Mouse (Mus musculus) thymus, postnatal 14 days (tissue): ENCODE data around the gene Sap18b.
"Not testable (repeated sequence)": the region's sequence is repeated elsewhere in the genome, so short reads cannot be mapped to it uniquely, and the experiment has no call there.

Experiments used
- DNase-seq: peaks from one replicate; pipeline ENCODE4 v3.0.0; 2021

Gene Sap18b

GRCm38 (mm10) chr8:95822699-95823098 is 2.4 kb upstream of the Sap18b start:
- no peak for DNase-seq

- DNase-seq, result no peak
Measured at GRCm38 (mm10) chr8:95830144-95830543, 5.0 kb downstream of the Sap18b start.

- peak; percentile 82 for DNase-seq
Measured at GRCm38 (mm10) chr8:95832603-95833434, 7.7 kb downstream of the Sap18b start.

- no peak for DNase-seq
Measured at GRCm38 (mm10) chr8:95833435-95833984, 8.4 kb downstream of the Sap18b start.

- DNase-seq, result no peak
Measured at GRCm38 (mm10) chr8:95835891-95836290, 10.7 kb downstream of the Sap18b start.

GRCm38 (mm10) chr8:95837266-95837665 is 12.1 kb downstream of the Sap18b start:
- DNase-seq, result no peak

GRCm38 (mm10) chr8:95839289-95839688 is 14.1 kb downstream of the Sap18b start:
- no peak for DNase-seq

- no peak for DNase-seq
Measured at GRCm38 (mm10) chr8:95841436-95841835, 16.3 kb downstream of the Sap18b start.

GRCm38 (mm10) chr8:95843968-95844367 is 18.8 kb downstream of the Sap18b start:
- no peak for DNase-seq

- DNase-seq, result no peak
Measured at GRCm38 (mm10) chr8:95845026-95845425, 19.9 kb downstream of the Sap18b start.

- DNase-seq, result no peak
Measured at GRCm38 (mm10) chr8:95848061-95848551, 23.0 kb downstream of the Sap18b start.

GRCm38 (mm10) chr8:95848734-95849464 is 23.8 kb downstream of the Sap18b start:
- DNase-seq, result no peak

- DNase-seq, result no peak
Measured at GRCm38 (mm10) chr8:95850326-95850725, 25.2 kb downstream of the Sap18b start.

GRCm38 (mm10) chr8:95852290-95852689 is 27.1 kb downstream of the Sap18b start:
- DNase-seq, result no peak

- DNase-seq, result peak; percentile 70
Measured at GRCm38 (mm10) chr8:95853102-95853843, 28.1 kb downstream of the Sap18b start, which contains the start of gene Slc38a7. Gene Slc38a7, minus strand, starts transcription at chr8:95853539.

GRCm38 (mm10) chr8:95854174-95854573 is 29.0 kb downstream of the Sap18b start:
- no peak for DNase-seq

- not testable (repeated sequence) for DNase-seq
Measured at GRCm38 (mm10) chr8:95863761-95864440, 38.8 kb downstream of the Sap18b start.

- DNase-seq, result not testable (repeated sequence)
Measured at GRCm38 (mm10) chr8:95864851-95865250, 39.7 kb downstream of the Sap18b start.

- DNase-seq, result no peak
Measured at GRCm38 (mm10) chr8:95871690-95872089, 46.5 kb downstream of the Sap18b start.

GRCm38 (mm10) chr8:95875270-95875669 is 50.1 kb downstream of the Sap18b start:
- DNase-seq, result no peak
